Mouse (Mus musculus) right cerebral cortex, postnatal 36 days (tissue): ENCODE data around the gene Mgat1.
A peak's percentile ranks its signal among the peaks of the same experiment; 100 is the strongest.
"Not testable (repeated sequence)": the region's sequence is repeated elsewhere in the genome, so short reads cannot be mapped to it uniquely, and the experiment has no call there.

ENCODE experiments used
- DNase-seq, 2 experiments: peaks; one replicate each; pipeline ENCODE4 v3.0.0; 2022; ENCODE audit warnings: low spot score in 2 of 2, mixed read lengths in 1 of 2

Gene Mgat1

DNA sequence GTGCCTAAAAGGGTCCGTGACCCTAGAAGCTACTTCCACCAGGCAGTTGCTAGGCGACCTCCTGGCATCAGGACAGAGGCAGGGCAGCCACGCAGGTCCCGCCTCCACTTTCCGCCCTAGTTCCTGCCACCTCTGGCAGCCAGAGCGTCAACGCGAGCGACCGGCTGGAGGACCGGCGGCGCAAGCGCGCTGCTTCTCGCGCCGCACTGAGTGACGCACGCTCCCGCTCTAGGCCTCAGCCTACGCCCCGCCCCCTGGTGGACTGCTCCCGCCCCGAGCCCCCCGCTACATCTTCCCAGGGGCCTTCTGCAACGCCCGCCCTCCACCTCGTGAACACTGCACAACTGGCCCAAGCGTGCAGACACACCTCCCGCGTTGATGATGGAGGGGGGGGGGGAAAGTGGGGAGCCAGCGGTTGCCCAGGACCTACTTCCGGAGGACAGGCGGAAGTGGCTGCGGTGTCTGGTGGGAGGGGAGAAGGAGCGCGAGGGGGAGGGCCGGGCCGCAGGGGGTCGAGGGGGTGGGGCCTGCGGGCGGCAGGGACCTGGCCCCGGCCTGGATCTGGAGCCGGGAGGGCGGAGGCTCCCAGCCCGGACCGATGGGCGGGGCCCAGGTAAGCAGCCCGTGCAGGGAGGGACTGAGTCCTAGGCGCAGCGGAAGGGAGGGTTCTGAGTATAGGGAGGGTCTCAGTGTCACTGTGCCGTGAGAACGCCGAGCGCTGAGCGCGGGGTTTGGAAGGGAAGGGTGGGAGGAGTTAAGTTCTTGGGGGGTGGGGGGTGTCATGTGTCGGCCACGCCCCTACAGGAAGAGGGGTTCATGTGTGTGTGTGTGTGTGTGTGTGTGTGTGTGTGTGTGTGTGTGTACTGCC lies at the start of gene Mgat1:
Gene Mgat1 (plus strand): TSS at position 465 of the 868 bp plus-strand sequence.
- peak; percentile 87 to 89 for DNase-seq

DNA sequence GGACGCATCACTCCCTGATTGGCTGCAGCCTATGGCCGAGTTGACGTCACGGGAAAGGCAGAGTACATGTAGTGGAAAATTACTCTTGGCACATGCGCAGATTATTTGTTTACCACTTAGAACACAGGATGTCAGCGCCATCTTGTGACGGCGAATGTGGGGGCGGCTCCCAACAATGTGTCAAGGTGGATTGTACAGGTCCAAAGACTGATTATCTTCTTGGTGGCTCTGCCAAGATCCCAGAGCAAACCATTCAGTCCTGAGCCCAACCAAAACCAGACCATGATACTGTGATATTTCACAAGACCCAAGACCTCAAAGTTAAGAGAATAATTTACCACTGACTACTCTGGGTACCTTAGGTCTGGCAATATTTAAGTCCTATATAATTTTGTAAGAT lies 49.2 kb upstream of the Mgat1 start:
- DNase-seq = not testable (repeated sequence)

- no peak for DNase-seq
Observed at GRCm38 (mm10) chr11:49195819-49196322, 48.1 kb upstream of the Mgat1 start.

GRCm38 (mm10) chr11:49200666-49201065 lies 43.3 kb upstream of the Mgat1 start:
- DNase-seq = no peak

- no peak for DNase-seq
Observed at GRCm38 (mm10) chr11:49201142-49201541, 42.8 kb upstream of the Mgat1 start.

- DNase-seq = no peak
Observed at GRCm38 (mm10) chr11:49202071-49202470, 41.9 kb upstream of the Mgat1 start.

DNA sequence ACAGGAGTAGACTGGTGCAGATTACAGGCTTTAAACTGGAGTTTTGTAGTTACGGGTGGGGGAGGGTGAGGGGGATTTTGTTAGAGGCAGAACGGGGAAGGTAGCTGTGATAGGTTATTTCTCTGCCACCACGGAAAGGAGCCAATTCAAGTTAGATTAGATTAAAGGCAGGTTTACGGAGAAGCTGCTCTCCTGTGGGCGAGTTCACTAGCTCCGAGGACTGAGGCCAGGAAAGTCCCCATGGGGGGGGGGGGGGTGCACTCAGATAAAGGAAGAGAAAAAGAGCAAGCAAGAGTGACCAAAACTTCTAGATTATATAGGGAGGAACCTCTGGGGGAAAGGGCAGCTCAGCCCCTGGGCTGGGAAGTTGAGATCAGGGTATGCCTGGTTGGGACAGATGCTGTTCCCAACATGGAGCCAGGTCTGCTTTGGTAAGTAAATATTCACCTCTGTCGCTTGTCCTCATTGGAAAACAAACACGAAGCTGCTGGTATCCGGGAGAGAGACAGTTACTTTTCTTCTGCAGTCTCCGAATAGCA lies 41.4 kb upstream of the Mgat1 start:
- DNase-seq = no peak

GRCm38 (mm10) chr11:49203129-49203768 lies 40.7 kb upstream of the Mgat1 start, which contains the start of gene Zfp62:
Gene Zfp62, plus strand, starts transcription at chr11:49203292.
- DNase-seq = peak; percentile 92

GRCm38 (mm10) chr11:49203771-49204497 lies 40.1 kb upstream of the Mgat1 start:
- DNase-seq = peak in 1 of 2 experiments; percentile 8

DNA sequence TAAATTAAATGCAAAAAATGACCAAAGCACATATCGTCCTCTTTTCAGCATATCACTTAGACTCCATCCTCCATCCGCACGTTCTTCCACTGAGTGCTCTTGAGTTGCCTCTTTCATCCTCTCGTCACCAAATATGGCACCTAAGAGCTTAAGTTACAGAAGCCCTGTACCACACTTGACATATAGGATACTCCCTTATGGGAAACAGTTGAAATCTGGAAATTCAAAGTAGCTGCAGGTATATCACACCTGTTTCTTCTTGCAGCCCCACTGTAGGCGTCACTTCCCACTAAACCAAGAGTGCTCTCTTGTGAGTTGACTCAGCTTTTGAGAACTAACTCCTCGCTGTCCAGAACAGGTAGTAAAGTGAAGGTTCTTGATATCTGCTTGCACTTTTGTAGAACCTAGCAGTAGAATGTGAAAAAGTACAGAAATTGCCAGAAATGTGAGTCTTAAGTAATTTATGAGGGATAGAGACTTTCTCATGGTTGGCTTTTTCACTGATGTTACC lies 38.9 kb upstream of the Mgat1 start:
- no peak for DNase-seq

DNA sequence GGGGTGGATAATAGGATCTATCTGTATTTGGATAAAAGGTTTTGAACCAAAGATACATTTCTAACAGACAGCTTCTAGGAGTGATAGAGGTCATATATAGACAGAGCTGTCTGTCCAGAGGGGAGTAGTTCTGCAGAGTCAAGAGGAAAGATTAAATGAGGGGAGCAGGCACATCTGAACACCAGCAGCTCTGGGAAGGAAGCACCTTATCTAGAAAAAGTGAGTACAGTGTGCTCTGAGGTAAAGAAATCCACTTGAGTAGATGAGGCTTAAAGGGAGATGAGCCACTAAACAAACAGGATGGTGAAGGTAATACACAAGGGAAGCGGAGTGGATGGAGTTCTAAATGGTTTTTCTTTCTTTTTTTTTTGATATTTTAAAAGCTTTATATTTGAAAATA lies 36.5 kb upstream of the Mgat1 start:
- DNase-seq = no peak

GRCm38 (mm10) chr11:49212577-49212976 lies 31.4 kb upstream of the Mgat1 start:
- no peak for DNase-seq

GRCm38 (mm10) chr11:49213505-49213904 lies 30.5 kb upstream of the Mgat1 start:
- DNase-seq = no peak

- DNase-seq = no peak
Observed at GRCm38 (mm10) chr11:49219271-49219670, 24.7 kb upstream of the Mgat1 start.

GRCm38 (mm10) chr11:49224455-49224854 lies 19.5 kb upstream of the Mgat1 start:
- DNase-seq = no peak

- DNase-seq = peak in 1 of 2 experiments; percentile 38
Observed at GRCm38 (mm10) chr11:49232781-49233180, 11.2 kb upstream of the Mgat1 start.

DNA sequence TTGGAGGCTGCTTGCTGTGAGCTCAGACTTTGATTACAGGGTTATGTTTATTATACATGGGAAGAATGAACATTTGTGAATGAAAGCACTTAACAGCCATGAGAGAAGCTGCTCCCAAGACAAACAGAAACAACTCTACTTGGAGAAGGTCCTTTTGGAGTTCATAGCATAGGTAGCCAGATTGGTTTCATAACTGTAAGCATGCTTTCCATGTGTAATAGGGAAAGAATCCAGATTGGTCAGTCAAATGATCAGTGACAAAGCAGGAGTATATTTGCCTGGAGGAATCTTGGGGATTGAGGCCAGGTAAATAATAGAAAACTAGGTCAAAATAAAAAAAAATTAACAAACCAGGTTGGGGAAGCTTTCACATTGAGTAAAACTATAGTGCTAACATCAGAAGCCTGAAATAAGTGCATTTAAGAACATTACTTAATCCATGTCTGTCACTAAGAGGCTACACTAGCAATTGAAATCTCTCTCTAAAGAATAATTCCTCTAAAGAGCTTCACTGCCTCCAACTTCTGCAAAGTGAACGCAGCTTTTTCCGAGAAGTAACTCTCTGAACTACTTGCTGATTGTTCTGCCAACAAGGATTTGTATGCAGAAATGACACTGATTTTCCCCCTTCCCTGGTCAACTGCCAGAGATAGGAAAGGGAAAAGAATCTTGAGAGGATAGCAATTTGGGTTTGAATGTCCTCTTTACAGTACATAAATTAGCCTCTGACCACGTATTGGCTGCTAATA lies 8.4 kb upstream of the Mgat1 start:
- DNase-seq = no peak

DNA sequence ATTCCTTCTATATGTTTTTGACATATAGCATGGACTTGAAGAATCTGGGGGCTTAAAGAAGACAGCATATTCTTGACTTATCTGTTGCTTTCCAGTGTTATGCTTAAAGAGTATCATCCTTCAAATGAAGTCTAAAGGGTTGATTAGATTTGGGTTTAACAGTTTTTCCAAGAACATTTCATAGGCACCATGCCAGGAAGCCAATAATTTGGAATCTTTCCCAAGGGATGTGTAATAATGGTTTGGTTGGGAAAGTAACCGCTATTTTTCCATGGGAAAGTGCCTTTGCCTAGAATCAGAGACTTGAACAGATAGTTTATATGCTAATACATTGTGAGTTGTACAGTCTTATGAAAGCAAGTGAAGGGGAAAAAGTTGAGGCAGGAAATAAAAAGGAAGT lies 7.1 kb upstream of the Mgat1 start:
- no peak for DNase-seq

DNA sequence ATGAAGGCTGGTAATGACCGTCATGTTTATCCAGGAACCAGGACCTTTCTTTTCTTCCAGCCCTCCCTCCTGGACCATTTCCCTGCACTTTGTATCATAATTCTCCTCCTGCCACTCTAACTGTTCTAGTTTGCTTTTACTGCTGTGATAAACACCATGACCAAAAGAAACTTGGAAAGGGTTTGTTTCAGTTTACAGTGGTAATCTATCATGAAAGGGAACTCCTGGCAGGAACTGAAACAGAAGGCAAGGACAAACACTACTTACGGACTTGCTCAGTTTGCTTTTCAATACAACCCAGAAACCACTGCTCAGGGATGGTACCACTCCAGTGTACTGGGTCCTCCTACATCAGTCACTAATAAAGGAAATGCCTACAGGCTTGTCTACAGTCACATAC lies 6.5 kb upstream of the Mgat1 start:
- no peak for DNase-seq

- no peak for DNase-seq
Observed at GRCm38 (mm10) chr11:49240310-49240709, 3.7 kb upstream of the Mgat1 start.

GRCm38 (mm10) chr11:49240874-49241273 lies 3.1 kb upstream of the Mgat1 start:
- no peak for DNase-seq
